Mouse (Mus musculus) ovary, adult 2 months (tissue): ENCODE measurements around the gene Lgals9. TPM values are rescaled to one million over a fixed set of nuclear protein-coding genes. Genes with fewer than 3 reads are reported as not detected.

Experiments used
- polyA plus RNA-seq: library from polyadenylated mRNA; depleted of rRNA; stranded (reverse); fragments of >200 nt; gene quantifications from 2 replicates; pipeline ENCODE4 v1.2.3, GENCODE M21; 2012; rRNA removed

Lgals9 gene
- polyA plus RNA-seq: 48.5 and 86.6 TPM in 2 replicates

GRCm38 (mm10) chr11:78984483-78985177, at the start of gene Lgals9:
TSS of gene Lgals9 (minus strand) at chr11:78984946.

GRCm38 (mm10) chr11:78920411-78920939, 64.3 kb downstream of the Lgals9 start, which contains the start of gene Nos2:
TSS of gene Nos2 (plus strand) at chr11:78920787.

Other genes with a start within 250 kb of the Lgals9 start
- gene Ccnq, start 233.2 kb downstream of the Lgals9 start, polyA plus RNA-seq: 55.4 and 62.8 TPM in 2 replicates
- gene Lyrm9, start 158.4 kb downstream of the Lgals9 start, polyA plus RNA-seq: 20.2 and 20.3 TPM in 2 replicates
- 30.9 and 39.2 TPM in 2 replicates for gene Nos2, start 64.2 kb downstream of the Lgals9 start, polyA plus RNA-seq
- gene Ksr1, start 161.5 kb upstream of the Lgals9 start, polyA plus RNA-seq: 46.2 and 55.2 TPM in 2 replicates